ENCODE assay signal across 9 mouse cellular contexts in the genomic region with DNA sequence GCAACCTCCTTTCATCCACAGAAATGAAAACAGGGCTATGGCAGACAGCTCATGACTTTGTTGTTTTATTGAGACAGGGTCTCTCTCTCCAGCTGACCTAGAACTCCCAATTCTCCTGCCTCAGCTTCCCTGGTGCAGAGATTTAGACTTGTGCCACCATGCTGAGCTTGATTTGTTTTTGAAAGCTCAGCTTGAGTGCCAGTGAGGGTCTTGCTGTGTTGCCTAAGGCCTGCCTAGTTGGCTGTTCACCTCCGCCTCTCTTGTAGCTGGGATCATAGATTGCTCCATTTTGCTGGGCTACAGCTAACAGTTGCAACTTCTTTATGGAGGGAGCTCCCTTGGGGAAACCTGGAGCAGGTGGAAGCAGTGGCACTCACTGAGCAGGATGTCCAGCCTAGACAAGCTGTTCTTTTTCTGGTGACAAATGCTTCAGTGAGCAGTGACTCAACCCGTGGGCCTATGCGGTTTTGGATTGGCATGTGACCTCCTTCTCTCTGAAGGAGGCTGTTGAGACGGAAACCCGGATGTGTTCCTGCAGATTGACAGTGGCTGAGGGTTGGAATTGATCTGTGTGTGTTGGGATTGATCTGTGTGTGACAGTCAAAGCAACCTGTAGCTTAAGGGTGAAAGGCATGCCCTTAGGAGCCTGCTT.
DNase-seq lines count a peak whose midpoint lies in the region; ATAC-seq and TF ChIP-seq lines count a peak whose summit lies in the region.
"Had no signal": no experiment of that assay in that cellular context is flagged by ENCODE, and none has a peak within 500 bp of the region (broad histone marks: within the 10 kb centered on the region; RNA-seq: fewer than 3 reads in every experiment).

No protein-coding gene starts in this region.

- H3K9me3 ChIP-seq in heart, embryonic 12.5 days (replicated peaks) = no peaks in the 10 kb centered on the region
- H3K9me3 ChIP-seq in neural tube, embryonic 14.5 days (ENCODE audit: control insufficient read depth, low read length) = no peaks in the 10 kb centered on the region; the same call in 1 of the 2 replicates

- peak overlapping the region; percentile 97; the same call in 1 of the 2 replicates for H3K4me2 ChIP-seq in heart, embryonic 12.5 days
- H3K4me2 ChIP-seq in neural tube, embryonic 14.5 days (ENCODE audit: low read depth, low read length) = peak overlapping the region; percentile 55; the same call in 1 of the 2 replicates

- H3K36me3 ChIP-seq in heart, embryonic 12.5 days = no peaks in the 10 kb centered on the region
- no peaks in the 10 kb centered on the region for H3K36me3 ChIP-seq in neural tube, embryonic 14.5 days (ENCODE audit: control insufficient read depth, insufficient read depth, low read length)
- H3K36me3 ChIP-seq: G1E had no signal

- WGBS in heart, embryonic 12.5 days = 36% methylated on average over 5 of the region's 5 CpGs
- 42% methylated on average over 5 of the region's 5 CpGs for WGBS in cerebellum, adult 2 months
- WGBS in neural tube, embryonic 14.5 days = 47% methylated on average over 5 of the region's 5 CpGs

- no peak for ATAC-seq in heart, embryonic 12.5 days (ENCODE audit: insufficient number of reproducible peaks, low FRiP score)
- 0 out of 2 replicates have a peak, but pooled peaks have one; percentile 5 for ATAC-seq in granulocyte monocyte progenitor cell, adult 5-6 weeks (replicated peaks; ENCODE audit: poor library complexity, severe bottlenecking)
- ATAC-seq in neural tube, embryonic 14.5 days (ENCODE audit: low read depth) = 0 out of 2 replicates have a peak, but pooled peaks have one; percentile 4
- ATAC-seq in erythroid progenitor cell, adult 5-6 weeks (replicated peaks; ENCODE audit: low FRiP score, poor library complexity, severe bottlenecking) = no peak

- no peak for DNase-seq in heart, adult 18-20 months
- DNase-seq in 3134 (ENCODE audit: extremely low read depth, insufficient read length, low spot score) = peak; percentile 55
- peak; percentile 45 to 64 for DNase-seq in cerebellum, adult 2 months
- DNase-seq in lung, postnatal 4 days = no peak

- no peak overlapping the region for H3K4me3 ChIP-seq in heart, embryonic 12.5 days
- H3K4me3 ChIP-seq in cerebellum, adult 2 months (replicated peaks; ENCODE audit: insufficient read depth, low read depth, low read length) = no peak overlapping the region
- H3K4me3 ChIP-seq in neural tube, embryonic 14.5 days (ENCODE audit: low read depth, low read length) = no peak overlapping the region

- TF ChIP-seq CTCF in cerebellum, adult 2 months (IDR thresholded peaks at IDR 0.05; ENCODE audit: borderline replicate concordance, insufficient read depth, low read depth, low read length) = no peak

- no peak overlapping the region for H3K9ac ChIP-seq in heart, embryonic 12.5 days
- H3K9ac ChIP-seq in neural tube, embryonic 14.5 days (replicated peaks; ENCODE audit: low read depth, low read length) = no peak overlapping the region

- H3K27ac ChIP-seq in heart, embryonic 12.5 days (ENCODE audit: poor library complexity, severe bottlenecking) = no peak overlapping the region
- H3K27ac ChIP-seq in cerebellum, adult 2 months (ENCODE audit: insufficient read depth, low read length) = no peak overlapping the region
- no peak overlapping the region for H3K27ac ChIP-seq in neural tube, embryonic 14.5 days (ENCODE audit: low read depth, low read length)

- no peaks in the 10 kb centered on the region for H3K4me1 ChIP-seq in heart, embryonic 12.5 days (replicated peaks)
- peaks cover 3% of the 10 kb centered on the region for H3K4me1 ChIP-seq in cerebellum, adult 2 months (ENCODE audit: control insufficient read depth, insufficient read depth, low read length)
- no peaks in the 10 kb centered on the region for H3K4me1 ChIP-seq in neural tube, embryonic 14.5 days (ENCODE audit: control insufficient read depth, insufficient read depth, low read length)

- no peak for TF ChIP-seq POLR2A in cerebellum, adult 2 months (IDR thresholded peaks at IDR 0.05; ENCODE audit: borderline replicate concordance, insufficient read depth, low read length)

- H3K27me3 ChIP-seq in heart, embryonic 12.5 days (replicated peaks) = no peaks in the 10 kb centered on the region
- H3K27me3 ChIP-seq in cerebellum, adult 2 months (ENCODE audit: control insufficient read depth, insufficient read depth, low read length) = no peaks in the 10 kb centered on the region; the same call in 1 of the 2 replicates
- no peaks in the 10 kb centered on the region for H3K27me3 ChIP-seq in neural tube, embryonic 14.5 days (ENCODE audit: control insufficient read depth, insufficient read depth, low read length)

Comparison
In these comparisons a context has a peak if more than half of its experiments do, and no peak if none do; other contexts are left out.
1. ATAC-seq: peak in granulocyte monocyte progenitor cell, adult 5-6 weeks (single experiment) and neural tube, embryonic 14.5 days (single experiment); none in heart, embryonic 12.5 days (single experiment) and erythroid progenitor cell, adult 5-6 weeks (single experiment).
2. DNase-seq: peak in 3134 (single experiment) and cerebellum, adult 2 months (2 of 2); none in heart, adult 18-20 months (0 of 2) and lung, postnatal 4 days (0 of 2).